Mouse (Mus musculus) thymus, adult 2 months (tissue): ENCODE results near the gene Pcp4l1.

Experiments
- CTCF ChIP-seq: fragments of 200-500 bp; IDR thresholded peaks from 2 replicates; pipeline ENCODE4 v1.5.1; 2012; ENCODE audit warnings: mild to moderate bottlenecking, control low read depth, low read length, moderate library complexity, borderline replicate concordance; ENCODE audit not compliant: control insufficient read depth, poor library complexity, insufficient read depth; ENCODE audit errors: extremely low read depth
- POLR2A ChIP-seq: fragments of 200-500 bp; IDR thresholded peaks from 2 replicates; pipeline ENCODE4 v1.6.1; 2012; ENCODE audit warnings: mild to moderate bottlenecking, low read length, control low read depth, moderate library complexity; ENCODE audit not compliant: control insufficient read depth, poor library complexity, insufficient read depth; ENCODE audit errors: extremely low read depth

DNA sequence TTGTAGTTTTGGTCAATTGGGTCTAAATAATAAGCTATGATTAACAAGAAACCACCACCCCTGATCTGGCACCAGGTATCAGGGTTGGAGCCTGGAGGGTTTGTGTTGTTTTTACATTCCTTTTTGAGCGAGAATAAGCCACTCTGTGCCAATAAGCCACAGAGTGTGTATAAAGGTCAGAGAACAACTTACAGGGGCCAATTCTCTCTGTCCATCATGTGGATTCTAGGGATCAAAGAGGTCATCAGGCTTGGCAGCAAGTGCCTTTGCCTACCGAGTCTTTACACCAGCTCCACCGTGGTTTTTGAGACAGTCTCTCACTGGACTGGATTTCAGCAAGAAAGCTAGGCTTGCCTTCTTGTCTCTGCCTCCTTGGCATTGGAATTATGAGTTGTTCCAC lies 16.8 kb upstream of the Pcp4l1 start:
- TF ChIP-seq CTCF (no peak), POLR2A (no peak)
